Mouse (Mus musculus): ENCODE measurements around the gene Cops7b. TPM values are rescaled to one million over a fixed set of nuclear protein-coding genes. Genes with fewer than 3 reads are reported as not detected.

Gene Cops7b
- polyA plus RNA-seq (2015; fragmentation: Nextera tagmentation; extraction: Ambion mirVana): 16.6 and 18.6 TPM in 2 replicates

GRCm38 (mm10) chr1:86582451-86583096 is at the start of gene Cops7b, which contains the start of gene Pde6d:
Gene Cops7b (plus strand): TSS chr1:86582904.
Gene Pde6d (minus strand): TSS chr1:86582629.

Small RNA genes within 50 kb of the gene (microRNA-seq; reads per million reads assigned to microRNA genes)
- 0 reads per million in 2 experiments for gene Gm22955

Other genes starting within 250 kb of the Cops7b start
- 168 and 181 TPM in 2 replicates for gene Ncl, start 223.5 kb upstream of the Cops7b start, polyA plus RNA-seq (2015; fragmentation: Nextera tagmentation; extraction: Ambion mirVana)
- gene Nmur1, start 156.7 kb upstream of the Cops7b start, polyA plus RNA-seq (2015; fragmentation: Nextera tagmentation; extraction: Ambion mirVana): not detected in 2 replicates
- not detected in 2 replicates for gene Tex44, start 156.6 kb upstream of the Cops7b start, polyA plus RNA-seq (2015; fragmentation: Nextera tagmentation; extraction: Ambion mirVana)
- gene Ptma, start 56.2 kb upstream of the Cops7b start, polyA plus RNA-seq (2015; fragmentation: Nextera tagmentation; extraction: Ambion mirVana): 476 and 618 TPM in 2 replicates
- gene Pde6d, start 275 bp upstream of the Cops7b start, polyA plus RNA-seq (2015; fragmentation: Nextera tagmentation; extraction: Ambion mirVana): 51.8 and 60.6 TPM in 2 replicates
- gene Nppc, start 87.7 kb downstream of the Cops7b start, polyA plus RNA-seq (2015; fragmentation: Nextera tagmentation; extraction: Ambion mirVana): 10.4 and 11.2 TPM in 2 replicates
- 15.1 and 15.3 TPM in 2 replicates for gene Dis3l2, start 120.9 kb downstream of the Cops7b start, polyA plus RNA-seq (2015; fragmentation: Nextera tagmentation; extraction: Ambion mirVana)